In the genomic region with DNA sequence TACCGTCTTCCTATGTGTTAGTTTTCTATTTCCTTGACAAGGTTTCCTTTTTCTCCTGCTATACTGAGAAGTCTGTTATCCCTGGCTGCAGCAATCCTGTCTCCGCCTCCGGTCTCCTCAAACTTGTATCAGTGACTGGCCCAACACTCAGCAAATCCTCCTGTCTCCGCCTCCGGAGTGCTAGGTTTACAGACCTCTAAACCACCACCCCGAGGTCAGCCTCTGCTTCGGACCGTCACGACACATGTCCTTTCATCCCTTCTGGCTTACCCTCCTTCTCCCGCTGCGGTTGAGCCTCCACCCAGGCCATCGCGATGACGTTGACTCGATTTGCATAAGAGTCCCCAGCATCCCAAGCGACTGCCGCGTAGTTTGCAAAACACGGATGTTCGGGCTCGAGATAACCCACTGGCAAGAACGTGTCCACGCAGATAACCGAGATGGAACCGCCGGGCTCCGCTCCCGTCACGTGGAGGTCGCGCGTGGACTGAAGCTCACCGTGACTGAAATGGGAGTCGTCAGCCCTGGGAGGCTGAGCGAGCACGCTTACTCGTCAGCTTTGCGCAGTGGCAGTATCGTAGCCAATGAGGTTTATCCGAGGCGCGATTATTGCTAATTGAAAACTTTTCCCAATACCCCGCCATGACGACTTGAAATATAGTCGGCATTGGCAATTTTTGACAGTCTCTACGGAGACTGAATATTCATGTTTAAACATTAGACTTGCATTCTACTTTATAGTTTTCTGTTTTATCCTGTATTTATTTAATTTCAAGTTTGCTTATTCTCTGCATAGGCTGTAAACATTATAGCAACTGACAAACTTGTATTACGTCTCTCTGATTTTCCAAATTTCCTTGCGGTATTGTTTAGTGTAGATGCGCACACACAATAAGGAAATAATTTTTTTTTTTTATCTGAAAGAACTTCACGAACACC, we compare ENCODE assay signal across 8 mouse cellular contexts. TPM values are rescaled to one million over a fixed set of nuclear protein-coding genes. Genes with fewer than 3 reads are reported as not detected.
DNase-seq lines count a peak whose midpoint lies in the region; ATAC-seq and TF ChIP-seq lines count a peak whose summit lies in the region.

No protein-coding gene starts in this region.

- peak; percentile 92 for DNase-seq in WW6 (ENCODE audit: low read depth, low spot score)
- peak; percentile 86 to 93 for DNase-seq in cerebellum, postnatal 36 days
- DNase-seq in gastrocnemius, adult 18-20 months (ENCODE audit: low spot score), result peak; percentile 92
- peak; percentile 94 for DNase-seq in hindbrain, postnatal 0 days (ENCODE audit: low spot score)
- DNase-seq in left cerebral cortex, adult 2 months (ENCODE audit: extremely low spot score in 1 of 2, low spot score in 2 of 2), result peak; percentile 81
- DNase-seq in right cerebral cortex, adult 2 months (ENCODE audit: low spot score in 2 of 2), result peak; percentile 82 to 89
- DNase-seq in urinary bladder, postnatal 36 days (ENCODE audit: low spot score in 2 of 2), result peak; percentile 84 to 87

- intact Hi-C loops in left cerebral cortex, adult 2 months (cut with DNase I), result no loop called here

- no peak for TF ChIP-seq CTCF in hindbrain, postnatal 0 days (IDR thresholded peaks at IDR 0.05; ENCODE audit: low read depth)
- no peak for TF ChIP-seq CTCF in left cerebral cortex, adult 2 months (IDR thresholded peaks at IDR 0.05)

- no peaks in the 10 kb centered on the region for H3K27me3 ChIP-seq in hindbrain, postnatal 0 days (ENCODE audit: insufficient read depth, low read length)

- peak; percentile 90 for ATAC-seq in hindbrain, postnatal 0 days
- peak; percentile 79 for ATAC-seq in megakaryocyte, adult 5-6 weeks (ENCODE audit: poor library complexity, severe bottlenecking)

- peak overlapping the region; percentile 99 for H3K27ac ChIP-seq in hindbrain, postnatal 0 days
- H3K27ac ChIP-seq in left cerebral cortex, adult 2 months, result peak overlapping the region; percentile 100

- under 1% methylated on average over 50 of the region's 50 CpGs for WGBS in hindbrain, postnatal 0 days

- H3K4me2 ChIP-seq in hindbrain, postnatal 0 days (ENCODE audit: low read depth, low read length), result peak overlapping the region; percentile 53

- H3K36me3 ChIP-seq in hindbrain, postnatal 0 days (ENCODE audit: insufficient read depth, low read length), result no peaks in the 10 kb centered on the region

- H3K4me3 ChIP-seq in hindbrain, postnatal 0 days (ENCODE audit: low read length), result peak overlapping the region; percentile 28
- H3K4me3 ChIP-seq in left cerebral cortex, adult 2 months, result peak overlapping the region; percentile 59

- H3K9ac ChIP-seq in hindbrain, postnatal 0 days (replicated peaks; ENCODE audit: low read length), result peak overlapping the region; percentile 68

- no peaks in the 10 kb centered on the region for H3K9me3 ChIP-seq in hindbrain, postnatal 0 days (ENCODE audit: low read length)

- H3K4me1 ChIP-seq in hindbrain, postnatal 0 days (ENCODE audit: insufficient read depth, low read length), result peaks cover 7% of the 10 kb centered on the region; the same call in 1 of the 2 replicates

RNA-seq across cellular contexts. Expression of a gene that starts 5.4 kb away (rescaled TPM):
- total RNA-seq in gastrocnemius, adult 18-20 months (2021), result 10 to 100 TPM; 14.8 to 16.5 TPM
- total RNA-seq in hindbrain, postnatal 0 days (2014; rRNA removed), result 25.8 and 33.7 TPM in 2 replicates
- 20.2 and 21.8 TPM in 2 replicates for polyA plus RNA-seq in hindbrain, postnatal 0 days (2015; fragmentation: Nextera tagmentation; extraction: Ambion mirVana)
- total RNA-seq in left cerebral cortex, adult 2 months (2021), result 10 to 100 TPM; 40.7 to 43.5 TPM
- 3.6 and 5.4 TPM in 2 replicates for total RNA-seq in megakaryocyte, adult 5-6 weeks (2015)
- total RNA-seq in megakaryocyte, adult 5-6 weeks (2017), result 2.0 and 3.3 TPM in 2 replicates

RNA-seq across cellular contexts. Expression of a gene that starts 16.5 kb away (rescaled TPM):
- 10 to 100 TPM; 87.2 to 94.2 TPM for total RNA-seq in gastrocnemius, adult 18-20 months (2021)
- total RNA-seq in hindbrain, postnatal 0 days (2014; rRNA removed), result 40.6 and 41.0 TPM in 2 replicates
- 16.8 and 18.0 TPM in 2 replicates for polyA plus RNA-seq in hindbrain, postnatal 0 days (2015; fragmentation: Nextera tagmentation; extraction: Ambion mirVana)
- total RNA-seq in left cerebral cortex, adult 2 months (2021), result 10 to 100 TPM; 22.8 to 25.7 TPM
- total RNA-seq in megakaryocyte, adult 5-6 weeks (2015), result 81.3 and 93.8 TPM in 2 replicates
- total RNA-seq in megakaryocyte, adult 5-6 weeks (2017), result 151 and 199 TPM in 2 replicates

RNA-seq across cellular contexts. Expression of a gene that starts 23.9 kb away (rescaled TPM):
- not detected for total RNA-seq in gastrocnemius, adult 18-20 months (2021)
- total RNA-seq in hindbrain, postnatal 0 days (2014; rRNA removed), result not detected in 2 replicates
- not detected in 2 replicates for polyA plus RNA-seq in hindbrain, postnatal 0 days (2015; fragmentation: Nextera tagmentation; extraction: Ambion mirVana)
- not detected for total RNA-seq in left cerebral cortex, adult 2 months (2021)
- not detected in 2 replicates for total RNA-seq in megakaryocyte, adult 5-6 weeks (2015)
- not detected in 2 replicates for total RNA-seq in megakaryocyte, adult 5-6 weeks (2017)

Comparison
In these comparisons a context has a peak if more than half of its experiments do, and no peak if none do; other contexts are left out.
1. Peak in every context shown above with its lines: DNase-seq, ATAC-seq, H3K4me3 ChIP-seq and H3K27ac ChIP-seq.